Mouse (Mus musculus): ENCODE data around the gene Serpine3. TPM values are rescaled to one million over a fixed set of nuclear protein-coding genes. Genes with fewer than 3 reads are reported as not detected.
"Not testable (repeated sequence)": the region's sequence is repeated elsewhere in the genome, so short reads cannot be mapped to it uniquely, and the experiment has no call there.

The Serpine3 gene
- 0.14 TPM in 1 of 2 replicates, not detected in the other for polyA plus RNA-seq (2015; fragmentation: Nextera tagmentation; extraction: Ambion mirVana)

GRCm38 (mm10) chr14:62663367-62663766 lies at the start of gene Serpine3:
Serpine3 (plus strand) TSS chr14:62663667.
- H3K4me3 ChIP-seq, result no peak within 1 kb of the TSS
- no peaks in the 10 kb centered on the region for H3K4me1 ChIP-seq (replicated peaks)
- no peaks in the 10 kb centered on the region for H3K27me3 ChIP-seq
- 86% methylated on average over 8 of the region's 8 CpGs for WGBS
- no peaks in the 10 kb centered on the region for H3K9me3 ChIP-seq
- H3K4me2 ChIP-seq, result no peak within 1 kb of the TSS
- no peaks in the 10 kb centered on the region for H3K36me3 ChIP-seq
- ATAC-seq (ENCODE audit: low FRiP score, low read depth), result no peak
- no peak within 1 kb of the TSS for H3K27ac ChIP-seq (replicated peaks)
- H3K9ac ChIP-seq, result no peak within 1 kb of the TSS

GRCm38 (mm10) chr14:62622393-62622792 lies 41.1 kb upstream of the Serpine3 start:
- Histone ChIP-seq H3K4me2 (no peak overlapping the region), H3K4me1 (replicated peaks) (peaks cover 6% of the 10 kb centered on the region; the same call in 1 of the 2 replicates), H3K9me3 (no peaks in the 10 kb centered on the region), H3K4me3 (no peak overlapping the region), H3K36me3 (no peaks in the 10 kb centered on the region), H3K27ac (replicated peaks) (peak overlapping the region; percentile 72), H3K27me3 (no peaks in the 10 kb centered on the region), H3K9ac (no peak overlapping the region)
- WGBS, result 47% methylated on average over 3 of the region's 3 CpGs
- 0 out of 2 replicates have a peak, but pooled peaks have one; percentile 59 for ATAC-seq (ENCODE audit: low FRiP score, low read depth)

- H3K9me3 ChIP-seq, result no peaks in the 10 kb centered on the region
- WGBS, result 91% methylated on average over 5 of the region's 5 CpGs
- H3K4me1 ChIP-seq (replicated peaks), result no peaks in the 10 kb centered on the region
- ATAC-seq (ENCODE audit: low FRiP score, low read depth), result no peak
- no peak overlapping the region for H3K9ac ChIP-seq
- H3K27me3 ChIP-seq, result no peaks in the 10 kb centered on the region
- H3K4me3 ChIP-seq, result no peak overlapping the region
- no peak overlapping the region for H3K27ac ChIP-seq (replicated peaks)
- no peak overlapping the region for H3K4me2 ChIP-seq
- H3K36me3 ChIP-seq, result no peaks in the 10 kb centered on the region
Measured at GRCm38 (mm10) chr14:62627951-62628350, 35.5 kb upstream of the Serpine3 start.

GRCm38 (mm10) chr14:62637436-62638344 lies 25.8 kb upstream of the Serpine3 start:
- H3K4me1 ChIP-seq (replicated peaks), result peaks cover 16% of the 10 kb centered on the region
- peak overlapping the region; percentile 40 for H3K4me2 ChIP-seq
- peak overlapping the region; percentile 75 for H3K27ac ChIP-seq (replicated peaks)
- no peaks in the 10 kb centered on the region for H3K9me3 ChIP-seq
- 23% methylated on average over 9 of the region's 9 CpGs for WGBS
- no peaks in the 10 kb centered on the region for H3K36me3 ChIP-seq
- H3K27me3 ChIP-seq, result no peaks in the 10 kb centered on the region
- H3K4me3 ChIP-seq, result no peak overlapping the region
- no peak overlapping the region for H3K9ac ChIP-seq
- peak; percentile 80 for ATAC-seq (ENCODE audit: low FRiP score, low read depth)

- Histone ChIP-seq H3K4me3 (no peak overlapping the region), H3K4me1 (replicated peaks) (peaks cover 16% of the 10 kb centered on the region), H3K9ac (no peak overlapping the region), H3K36me3 (no peaks in the 10 kb centered on the region), H3K4me2 (peak overlapping the region; percentile 40), H3K27ac (replicated peaks) (peak overlapping the region; percentile 75), H3K27me3 (no peaks in the 10 kb centered on the region), H3K9me3 (no peaks in the 10 kb centered on the region)
- peak; percentile 70; the same call in 1 of the 2 replicates for ATAC-seq (ENCODE audit: low FRiP score, low read depth)
- 32% methylated on average over 6 of the region's 6 CpGs for WGBS
Measured at GRCm38 (mm10) chr14:62638345-62638702, 25.1 kb upstream of the Serpine3 start.

GRCm38 (mm10) chr14:62639111-62639510 lies 24.4 kb upstream of the Serpine3 start:
- Histone ChIP-seq H3K4me3 (no peak overlapping the region), H3K27me3 (no peaks in the 10 kb centered on the region), H3K4me2 (no peak overlapping the region), H3K9ac (no peak overlapping the region), H3K27ac (replicated peaks) (0 out of 2 replicates have a peak overlapping the region, but pooled peaks have one; percentile 30), H3K4me1 (replicated peaks) (peaks cover 16% of the 10 kb centered on the region), H3K36me3 (no peaks in the 10 kb centered on the region), H3K9me3 (no peaks in the 10 kb centered on the region)
- ATAC-seq (ENCODE audit: low FRiP score, low read depth), result no peak
- 68% methylated on average over 6 of the region's 6 CpGs for WGBS

GRCm38 (mm10) chr14:62639551-62639950 lies 23.9 kb upstream of the Serpine3 start:
- Histone ChIP-seq H3K4me3 (no peak overlapping the region), H3K27ac (replicated peaks) (no peak overlapping the region), H3K27me3 (no peaks in the 10 kb centered on the region), H3K4me1 (replicated peaks) (peaks cover 16% of the 10 kb centered on the region), H3K9me3 (no peaks in the 10 kb centered on the region), H3K36me3 (no peaks in the 10 kb centered on the region), H3K4me2 (no peak overlapping the region), H3K9ac (no peak overlapping the region)
- no peak for ATAC-seq (ENCODE audit: low FRiP score, low read depth)
- WGBS, result 88% methylated on average over 5 of the region's 5 CpGs

- Histone ChIP-seq H3K36me3 (no peaks in the 10 kb centered on the region), H3K4me2 (no peak overlapping the region), H3K4me1 (replicated peaks) (peaks cover 16% of the 10 kb centered on the region), H3K27me3 (no peaks in the 10 kb centered on the region), H3K4me3 (no peak overlapping the region), H3K27ac (replicated peaks) (no peak overlapping the region), H3K9ac (no peak overlapping the region), H3K9me3 (no peaks in the 10 kb centered on the region)
- WGBS, result 56% methylated on average over 4 of the region's 4 CpGs
- ATAC-seq (ENCODE audit: low FRiP score, low read depth), result no peak
Measured at GRCm38 (mm10) chr14:62640396-62640795, 23.1 kb upstream of the Serpine3 start.

- H3K9me3 ChIP-seq; ATAC-seq (ENCODE audit: low FRiP score, low read depth); H3K4me2 ChIP-seq; H3K36me3 ChIP-seq; H3K27me3 ChIP-seq; H3K27ac ChIP-seq (replicated peaks); H3K4me3 ChIP-seq; H3K9ac ChIP-seq: not testable (repeated sequence)
- H3K4me1 ChIP-seq (replicated peaks), result peaks cover 13% of the 10 kb centered on the region
- WGBS, result 87% methylated on average over 6 of the region's 7 CpGs
Measured at GRCm38 (mm10) chr14:62642368-62642767, 21.1 kb upstream of the Serpine3 start.

- no peaks in the 10 kb centered on the region for H3K9me3 ChIP-seq
- H3K36me3 ChIP-seq, result no peaks in the 10 kb centered on the region
- no peaks in the 10 kb centered on the region for H3K4me1 ChIP-seq (replicated peaks)
- H3K4me3 ChIP-seq, result no peak overlapping the region
- no peak overlapping the region for H3K9ac ChIP-seq
- no peak for ATAC-seq (ENCODE audit: low FRiP score, low read depth)
- no peaks in the 10 kb centered on the region for H3K27me3 ChIP-seq
- H3K4me2 ChIP-seq, result no peak overlapping the region
- no peak overlapping the region for H3K27ac ChIP-seq (replicated peaks)
- WGBS, result 88% methylated on average over 6 of the region's 6 CpGs
Measured at GRCm38 (mm10) chr14:62648405-62648804, 15.1 kb upstream of the Serpine3 start.

GRCm38 (mm10) chr14:62650376-62650775 lies 13.1 kb upstream of the Serpine3 start:
- 79% methylated on average over 3 of the region's 3 CpGs for WGBS

GRCm38 (mm10) chr14:62651771-62652170 lies 11.7 kb upstream of the Serpine3 start:
- no peak for ATAC-seq (ENCODE audit: low FRiP score, low read depth)
- H3K4me3 ChIP-seq, result no peak overlapping the region
- WGBS, result 90% methylated on average over 3 of the region's 3 CpGs
- H3K4me1 ChIP-seq (replicated peaks), result no peaks in the 10 kb centered on the region
- no peaks in the 10 kb centered on the region for H3K9me3 ChIP-seq
- no peak overlapping the region for H3K9ac ChIP-seq
- no peaks in the 10 kb centered on the region for H3K36me3 ChIP-seq
- H3K27me3 ChIP-seq, result no peaks in the 10 kb centered on the region
- no peak overlapping the region for H3K4me2 ChIP-seq
- no peak overlapping the region for H3K27ac ChIP-seq (replicated peaks)

More at GRCm38 (mm10) chr14:62650376-62650775, 13.1 kb upstream of the Serpine3 start:
- Histone ChIP-seq H3K36me3 (no peaks in the 10 kb centered on the region), H3K4me1 (replicated peaks) (no peaks in the 10 kb centered on the region), H3K27me3 (no peaks in the 10 kb centered on the region), H3K9ac (no peak overlapping the region), H3K4me2 (no peak overlapping the region), H3K9me3 (no peaks in the 10 kb centered on the region), H3K27ac (replicated peaks) (no peak overlapping the region), H3K4me3 (no peak overlapping the region)
- ATAC-seq (ENCODE audit: low FRiP score, low read depth), result no peak

All from hindbrain, embryonic 15.5 days (tissue).